Mouse (Mus musculus): Measurements from ENCODE around the gene Traf3ip2. TPM values are rescaled to one million over a fixed set of nuclear protein-coding genes. Genes with fewer than 3 reads are reported as not detected.

The Traf3ip2 gene
- polyA plus RNA-seq, 1 experiment from 2014 or later: 1.2 TPM

DNA sequence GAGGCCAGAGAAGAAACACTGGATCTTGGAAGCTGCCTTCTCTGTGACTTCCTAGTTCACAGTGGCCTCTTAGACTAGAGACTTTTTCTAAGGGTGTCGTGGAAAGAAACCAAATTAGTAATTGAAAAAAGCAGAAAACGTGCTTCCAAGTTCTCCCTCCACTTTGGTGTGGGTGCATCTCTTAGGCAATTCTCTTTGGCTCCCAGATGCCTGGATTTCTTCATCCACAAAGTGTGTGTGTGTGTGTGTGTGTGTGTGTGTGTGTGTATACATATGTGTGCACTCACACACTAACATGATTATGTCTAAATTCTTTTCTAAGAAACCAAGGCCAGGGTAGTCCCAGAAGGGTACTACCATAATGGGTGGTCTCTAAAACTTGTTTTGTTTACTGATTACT lies 1.2 kb downstream of the Traf3ip2 start:
- Histone ChIP-seq H3K4me1 (ENCODE audit: control insufficient read depth, low read depth, low read length) (no peaks in the 10 kb centered on the region; the same call in 1 of the 2 replicates), H3K4me2 (ENCODE audit: low read depth, low read length) (no peak overlapping the region; the same call in 1 of the 2 replicates), H3K27me3 (ENCODE audit: control insufficient read depth, insufficient read depth, low read depth, low read length) (no peaks in the 10 kb centered on the region), H3K9me3 (replicated peaks; ENCODE audit: control insufficient read depth, low read length) (no peaks in the 10 kb centered on the region), H3K9ac (ENCODE audit: low read depth, low read length) (no peak overlapping the region), H3K27ac (ENCODE audit: low read length) (no peak overlapping the region), H3K36me3 (ENCODE audit: control insufficient read depth, insufficient read depth) (no peaks in the 10 kb centered on the region), H3K4me3 (ENCODE audit: low read depth, low read length) (no peak overlapping the region)
- ATAC-seq (ENCODE audit: low read depth): no peak
- 36% methylated on average over 2 of the region's 2 CpGs for WGBS (ENCODE audit: insufficient replicate concordance)

- Histone ChIP-seq H3K36me3 (ENCODE audit: control insufficient read depth, insufficient read depth) (no peaks in the 10 kb centered on the region), H3K4me3 (ENCODE audit: low read depth, low read length) (no peak overlapping the region), H3K27ac (ENCODE audit: low read length) (no peak overlapping the region), H3K4me2 (ENCODE audit: low read depth, low read length) (no peak overlapping the region), H3K9me3 (replicated peaks; ENCODE audit: control insufficient read depth, low read length) (no peaks in the 10 kb centered on the region), H3K4me1 (ENCODE audit: control insufficient read depth, low read depth, low read length) (no peaks in the 10 kb centered on the region; the same call in 1 of the 2 replicates), H3K27me3 (ENCODE audit: control insufficient read depth, insufficient read depth, low read depth, low read length) (no peaks in the 10 kb centered on the region), H3K9ac (ENCODE audit: low read depth, low read length) (no peak overlapping the region)
- 46% methylated on average over 6 of the region's 6 CpGs for WGBS (ENCODE audit: insufficient replicate concordance)
- no peak for ATAC-seq (ENCODE audit: low read depth)
These were observed 1.9 kb downstream of the Traf3ip2 start for GRCm38 (mm10) chr10:39614676-39615075.

DNA sequence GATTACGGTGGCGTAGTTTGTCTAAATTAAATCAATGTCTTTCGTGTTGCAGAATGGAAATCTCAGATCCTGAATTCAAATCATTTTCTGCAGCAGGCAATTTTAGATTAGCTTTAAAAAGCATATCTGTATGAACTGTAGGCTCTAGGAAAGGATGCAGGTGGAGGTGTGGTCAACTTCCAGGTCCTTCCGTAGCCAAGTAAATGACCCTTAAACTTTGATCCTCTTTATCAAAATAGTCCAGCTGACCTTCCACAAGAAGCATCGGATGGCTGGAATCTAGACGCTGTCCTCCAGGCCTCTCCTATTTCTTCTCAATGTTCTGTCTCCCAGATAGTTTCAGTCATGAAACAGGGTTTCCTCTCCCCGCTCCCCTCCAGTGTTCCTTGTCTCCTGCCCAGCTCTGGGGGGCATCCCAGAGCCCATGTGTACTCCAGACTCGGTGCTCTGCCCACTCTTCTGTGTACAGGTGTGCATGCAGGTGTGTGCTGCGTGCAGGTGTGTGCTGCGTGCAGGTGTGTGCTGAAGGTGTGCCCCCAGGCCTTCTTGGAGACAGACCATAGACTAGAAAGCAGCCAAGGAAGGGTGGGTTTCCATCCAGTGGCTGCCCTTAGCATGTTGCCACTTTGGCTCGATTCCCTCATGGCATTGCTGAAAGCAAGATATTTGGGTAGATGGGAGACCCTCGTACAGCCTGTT lies 2.9 kb downstream of the Traf3ip2 start:
- no peak overlapping the region for H3K4me2 ChIP-seq (ENCODE audit: low read depth, low read length)
- H3K9me3 ChIP-seq (replicated peaks; ENCODE audit: control insufficient read depth, low read length): no peaks in the 10 kb centered on the region
- ATAC-seq (ENCODE audit: low read depth): no peak
- no peaks in the 10 kb centered on the region for H3K27me3 ChIP-seq (ENCODE audit: control insufficient read depth, insufficient read depth, low read depth, low read length)
- no peak overlapping the region for H3K9ac ChIP-seq (ENCODE audit: low read depth, low read length)
- H3K4me3 ChIP-seq (ENCODE audit: low read depth, low read length): no peak overlapping the region
- WGBS (ENCODE audit: insufficient replicate concordance): 67% methylated on average over 12 of the region's 12 CpGs
- no peaks in the 10 kb centered on the region for H3K36me3 ChIP-seq (ENCODE audit: control insufficient read depth, insufficient read depth)
- H3K27ac ChIP-seq (ENCODE audit: low read length): no peak overlapping the region
- no peaks in the 10 kb centered on the region; the same call in 1 of the 2 replicates for H3K4me1 ChIP-seq (ENCODE audit: control insufficient read depth, low read depth, low read length)

- no peaks in the 10 kb centered on the region for H3K27me3 ChIP-seq (ENCODE audit: control insufficient read depth, insufficient read depth, low read depth, low read length)
- H3K9ac ChIP-seq (ENCODE audit: low read depth, low read length): no peak overlapping the region
- no peaks in the 10 kb centered on the region for H3K9me3 ChIP-seq (replicated peaks; ENCODE audit: control insufficient read depth, low read length)
- H3K4me1 ChIP-seq (ENCODE audit: control insufficient read depth, low read depth, low read length): no peaks in the 10 kb centered on the region; the same call in 1 of the 2 replicates
- no peak overlapping the region for H3K4me3 ChIP-seq (ENCODE audit: low read depth, low read length)
- H3K4me2 ChIP-seq (ENCODE audit: low read depth, low read length): no peak overlapping the region
- WGBS (ENCODE audit: insufficient replicate concordance): 80% methylated on average over 9 of the region's 9 CpGs
- no peaks in the 10 kb centered on the region for H3K36me3 ChIP-seq (ENCODE audit: control insufficient read depth, insufficient read depth)
- no peak overlapping the region for H3K27ac ChIP-seq (ENCODE audit: low read length)
- no peak for ATAC-seq (ENCODE audit: low read depth)
These were observed 3.5 kb downstream of the Traf3ip2 start for GRCm38 (mm10) chr10:39616230-39616590.

DNA sequence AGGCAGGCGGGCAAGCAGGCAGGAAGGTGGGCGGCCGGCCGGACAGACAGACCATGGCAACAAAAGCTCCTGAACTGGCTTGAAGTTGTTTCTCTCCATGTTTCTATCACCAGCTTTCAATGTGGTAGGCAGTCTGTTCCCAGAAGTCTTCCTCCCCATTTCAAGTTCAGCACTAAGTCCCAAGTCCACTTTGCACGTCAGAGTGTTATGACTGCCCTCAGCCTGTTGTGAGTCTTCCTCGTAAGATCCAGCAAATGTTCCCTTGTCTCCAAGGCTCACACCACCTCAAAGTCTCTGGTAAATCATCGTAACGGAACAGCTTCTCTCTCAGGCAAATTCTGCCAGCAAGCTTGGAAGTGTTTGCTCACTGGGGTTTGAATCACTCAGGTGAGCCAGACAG lies 3.9 kb downstream of the Traf3ip2 start:
- no peaks in the 10 kb centered on the region for H3K36me3 ChIP-seq (ENCODE audit: control insufficient read depth, insufficient read depth)
- H3K4me2 ChIP-seq (ENCODE audit: low read depth, low read length): no peak overlapping the region
- no peak overlapping the region for H3K27ac ChIP-seq (ENCODE audit: low read length)
- H3K9ac ChIP-seq (ENCODE audit: low read depth, low read length): no peak overlapping the region
- 80% methylated on average over 8 of the region's 8 CpGs for WGBS (ENCODE audit: insufficient replicate concordance)
- no peaks in the 10 kb centered on the region for H3K9me3 ChIP-seq (replicated peaks; ENCODE audit: control insufficient read depth, low read length)
- no peaks in the 10 kb centered on the region; the same call in 1 of the 2 replicates for H3K4me1 ChIP-seq (ENCODE audit: control insufficient read depth, low read depth, low read length)
- H3K4me3 ChIP-seq (ENCODE audit: low read depth, low read length): no peak overlapping the region
- H3K27me3 ChIP-seq (ENCODE audit: control insufficient read depth, insufficient read depth, low read depth, low read length): no peaks in the 10 kb centered on the region
- ATAC-seq (ENCODE audit: low read depth): no peak

GRCm38 (mm10) chr10:39618431-39618830 lies 5.7 kb downstream of the Traf3ip2 start:
- Histone ChIP-seq H3K27ac (ENCODE audit: low read length) (no peak overlapping the region), H3K27me3 (ENCODE audit: control insufficient read depth, insufficient read depth, low read depth, low read length) (no peaks in the 10 kb centered on the region), H3K4me3 (ENCODE audit: low read depth, low read length) (no peak overlapping the region), H3K4me1 (ENCODE audit: control insufficient read depth, low read depth, low read length) (no peaks in the 10 kb centered on the region; the same call in 1 of the 2 replicates), H3K36me3 (ENCODE audit: control insufficient read depth, insufficient read depth) (no peaks in the 10 kb centered on the region), H3K9me3 (replicated peaks; ENCODE audit: control insufficient read depth, low read length) (no peaks in the 10 kb centered on the region), H3K9ac (ENCODE audit: low read depth, low read length) (no peak overlapping the region), H3K4me2 (ENCODE audit: low read depth, low read length) (no peak overlapping the region)
- ATAC-seq (ENCODE audit: low read depth): no peak
- 60% methylated on average over 10 of the region's 10 CpGs for WGBS (ENCODE audit: insufficient replicate concordance)

- 47% methylated on average over 5 of the region's 5 CpGs for WGBS (ENCODE audit: insufficient replicate concordance)
These were observed 7.9 kb downstream of the Traf3ip2 start for GRCm38 (mm10) chr10:39620626-39621025.

DNA sequence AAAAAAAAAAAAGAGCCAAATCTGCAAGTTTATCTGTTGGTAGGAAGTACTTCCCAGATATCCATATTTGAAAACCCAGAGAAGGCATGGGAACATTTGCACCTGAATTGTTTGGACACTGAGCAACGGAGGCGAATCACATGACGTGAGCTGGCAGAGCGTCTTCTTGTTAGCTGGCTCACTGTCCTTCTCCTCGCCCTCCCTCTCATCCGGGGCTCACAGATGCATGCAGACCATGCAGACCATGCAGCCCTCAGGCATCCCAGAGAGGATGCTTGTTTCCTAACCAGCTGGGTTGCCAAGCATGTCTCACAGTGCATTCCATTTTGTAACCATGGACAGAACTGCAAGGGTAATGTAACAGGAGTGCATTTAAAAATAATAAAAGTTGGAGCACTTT lies 11.1 kb downstream of the Traf3ip2 start:
- no peak for ATAC-seq (ENCODE audit: low read depth)
- Histone ChIP-seq H3K4me3 (ENCODE audit: low read depth, low read length) (no peak overlapping the region), H3K4me2 (ENCODE audit: low read depth, low read length) (no peak overlapping the region), H3K9me3 (replicated peaks; ENCODE audit: control insufficient read depth, low read length) (no peaks in the 10 kb centered on the region), H3K36me3 (ENCODE audit: control insufficient read depth, insufficient read depth) (no peaks in the 10 kb centered on the region), H3K4me1 (ENCODE audit: control insufficient read depth, low read depth, low read length) (peaks cover 5% of the 10 kb centered on the region), H3K27me3 (ENCODE audit: control insufficient read depth, insufficient read depth, low read depth, low read length) (no peaks in the 10 kb centered on the region), H3K27ac (ENCODE audit: low read length) (no peak overlapping the region), H3K9ac (ENCODE audit: low read depth, low read length) (no peak overlapping the region)
- WGBS (ENCODE audit: insufficient replicate concordance): 65% methylated on average over 6 of the region's 6 CpGs

More at GRCm38 (mm10) chr10:39620626-39621025, 7.9 kb downstream of the Traf3ip2 start:
- Histone ChIP-seq H3K9me3 (replicated peaks; ENCODE audit: control insufficient read depth, low read length) (no peaks in the 10 kb centered on the region), H3K4me1 (ENCODE audit: control insufficient read depth, low read depth, low read length) (peaks cover 5% of the 10 kb centered on the region), H3K9ac (ENCODE audit: low read depth, low read length) (no peak overlapping the region), H3K27ac (ENCODE audit: low read length) (no peak overlapping the region), H3K4me3 (ENCODE audit: low read depth, low read length) (no peak overlapping the region), H3K4me2 (ENCODE audit: low read depth, low read length) (no peak overlapping the region), H3K27me3 (ENCODE audit: control insufficient read depth, insufficient read depth, low read depth, low read length) (no peaks in the 10 kb centered on the region), H3K36me3 (ENCODE audit: control insufficient read depth, insufficient read depth) (no peaks in the 10 kb centered on the region)
- no peak for ATAC-seq (ENCODE audit: low read depth)

DNA sequence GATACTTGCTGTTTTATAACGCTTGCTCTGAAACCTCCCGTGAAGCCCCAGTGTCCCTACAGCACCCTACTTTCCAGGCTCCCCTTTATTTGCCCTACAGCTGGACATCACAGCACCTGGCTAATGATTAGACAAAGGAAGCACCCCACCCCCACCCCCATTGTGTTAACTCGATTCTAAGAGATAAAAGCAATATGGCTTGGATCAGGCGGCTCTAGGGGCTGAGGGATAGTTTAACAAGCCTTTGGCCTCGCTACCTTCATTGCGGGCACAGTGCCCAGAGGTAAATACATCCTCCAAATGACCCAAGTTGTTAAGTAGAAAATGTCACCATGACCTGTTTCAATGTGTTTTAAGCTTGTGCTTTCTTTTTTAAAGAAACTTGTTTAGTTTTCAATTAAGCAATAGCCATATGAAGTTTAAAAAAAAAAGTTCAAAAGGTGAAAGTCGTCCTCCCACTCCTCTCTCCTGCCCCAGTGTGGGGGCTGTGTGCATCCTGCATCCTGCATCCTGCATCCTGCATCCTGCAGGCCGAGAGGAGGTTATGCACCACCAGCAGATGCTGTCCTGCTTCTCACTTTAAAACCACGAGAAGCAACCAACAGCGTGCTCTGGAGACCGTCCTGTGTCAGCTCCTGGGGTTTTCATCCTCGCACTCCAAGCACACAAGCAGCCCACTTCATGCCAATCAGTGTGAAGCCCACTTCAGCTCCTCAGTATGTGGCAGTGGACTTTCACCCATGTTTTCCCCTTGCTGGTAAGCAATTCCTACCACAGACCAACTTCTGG lies 12.3 kb downstream of the Traf3ip2 start:
- Histone ChIP-seq H3K4me2 (ENCODE audit: low read depth, low read length) (no peak overlapping the region), H3K4me3 (ENCODE audit: low read depth, low read length) (no peak overlapping the region), H3K9ac (ENCODE audit: low read depth, low read length) (no peak overlapping the region), H3K27me3 (ENCODE audit: control insufficient read depth, insufficient read depth, low read depth, low read length) (no peaks in the 10 kb centered on the region), H3K9me3 (replicated peaks; ENCODE audit: control insufficient read depth, low read length) (no peaks in the 10 kb centered on the region), H3K36me3 (ENCODE audit: control insufficient read depth, insufficient read depth) (no peaks in the 10 kb centered on the region), H3K27ac (ENCODE audit: low read length) (no peak overlapping the region), H3K4me1 (ENCODE audit: control insufficient read depth, low read depth, low read length) (peaks cover 5% of the 10 kb centered on the region)
- WGBS (ENCODE audit: insufficient replicate concordance): 46% methylated on average over 12 of the region's 12 CpGs
- ATAC-seq (ENCODE audit: low read depth): peak; percentile 81

All from liver, embryonic 16.5 days (tissue).